9 mouse cellular contexts compared by ENCODE assay signal in the genomic region with DNA sequence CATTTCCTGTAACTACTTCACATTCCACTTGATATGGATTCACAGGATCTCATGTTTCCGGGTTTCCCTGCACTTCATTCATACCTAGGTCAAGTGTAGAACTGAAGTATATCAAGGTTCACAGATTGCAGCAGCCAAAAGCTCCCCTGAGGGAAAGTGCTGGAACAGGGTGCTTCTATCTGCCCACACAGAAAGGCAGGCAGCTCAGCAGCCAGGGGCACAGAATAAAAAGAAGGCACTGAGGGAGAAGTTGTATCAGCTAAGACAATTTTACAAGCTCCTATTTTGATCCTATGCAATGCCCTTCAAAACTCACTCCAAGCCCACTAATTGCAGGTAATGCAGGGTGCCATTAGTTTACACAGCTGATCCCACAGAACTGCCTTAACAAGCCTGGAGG. TPM values are rescaled to one million over a fixed set of nuclear protein-coding genes. Genes with fewer than 3 reads are reported as not detected.
A peak's percentile ranks its signal among the peaks of the same experiment; 100 is the strongest.
DNase-seq lines count a peak whose midpoint lies in the region; ATAC-seq and TF ChIP-seq lines count a peak whose summit lies in the region.
"Had no signal": no experiment of that assay in that cellular context is flagged by ENCODE, and none has a peak within 500 bp of the region (broad histone marks: within the 10 kb centered on the region; RNA-seq: fewer than 3 reads in every experiment).

No protein-coding gene starts in this region.

- no peak for TF ChIP-seq CTCF in hindbrain, postnatal 0 days (IDR thresholded peaks at IDR 0.05; ENCODE audit: low read depth)

- H3K36me3 ChIP-seq in hindbrain, postnatal 0 days (ENCODE audit: insufficient read depth, low read length), result no peaks in the 10 kb centered on the region
- H3K36me3 ChIP-seq in hindbrain, embryonic 11.5 days (ENCODE audit: control insufficient read depth, insufficient read depth, low read length), result no peaks in the 10 kb centered on the region
- no peaks in the 10 kb centered on the region for H3K36me3 ChIP-seq in midbrain, embryonic 12.5 days
- no peaks in the 10 kb centered on the region for H3K36me3 ChIP-seq in midbrain, embryonic 14.5 days (ENCODE audit: control insufficient read depth, insufficient read depth, low read length)
- no peaks in the 10 kb centered on the region for H3K36me3 ChIP-seq in embryonic facial prominence, embryonic 15.5 days
- no peaks in the 10 kb centered on the region for H3K36me3 ChIP-seq in stomach, embryonic 16.5 days (ENCODE audit: control insufficient read depth, insufficient read depth, low read length)

- no peaks in the 10 kb centered on the region for H3K27me3 ChIP-seq in hindbrain, postnatal 0 days (ENCODE audit: insufficient read depth, low read length)
- no peaks in the 10 kb centered on the region for H3K27me3 ChIP-seq in hindbrain, embryonic 11.5 days (ENCODE audit: control insufficient read depth, insufficient read depth, low read length)
- H3K27me3 ChIP-seq in midbrain, embryonic 12.5 days, result no peaks in the 10 kb centered on the region
- H3K27me3 ChIP-seq in midbrain, embryonic 14.5 days (ENCODE audit: control insufficient read depth, insufficient read depth, low read length), result no peaks in the 10 kb centered on the region
- no peaks in the 10 kb centered on the region for H3K27me3 ChIP-seq in embryonic facial prominence, embryonic 15.5 days
- H3K27me3 ChIP-seq in stomach, embryonic 16.5 days (ENCODE audit: control insufficient read depth, insufficient read depth, low read length), result no peaks in the 10 kb centered on the region

- H3K4me1 ChIP-seq in hindbrain, postnatal 0 days (ENCODE audit: insufficient read depth, low read length), result peaks cover 7% of the 10 kb centered on the region
- H3K4me1 ChIP-seq in hindbrain, embryonic 11.5 days (replicated peaks; ENCODE audit: control insufficient read depth, insufficient read depth, low read length), result no peaks in the 10 kb centered on the region
- peaks cover 5% of the 10 kb centered on the region; the same call in 1 of the 2 replicates for H3K4me1 ChIP-seq in midbrain, embryonic 12.5 days
- 0 out of 2 replicates have a peak, but pooled peaks cover 8% of the 10 kb centered on the region for H3K4me1 ChIP-seq in midbrain, embryonic 14.5 days (ENCODE audit: control insufficient read depth, insufficient read depth, low read length)
- peaks cover 13% of the 10 kb centered on the region for H3K4me1 ChIP-seq in embryonic facial prominence, embryonic 15.5 days
- peaks cover 9% of the 10 kb centered on the region for H3K4me1 ChIP-seq in stomach, embryonic 16.5 days (ENCODE audit: control insufficient read depth, insufficient read depth, low read length)

- H3K4me2 ChIP-seq in hindbrain, postnatal 0 days (ENCODE audit: low read depth, low read length), result peak overlapping the region; percentile 62
- no peak overlapping the region for H3K4me2 ChIP-seq in hindbrain, embryonic 11.5 days (replicated peaks; ENCODE audit: low read depth, low read length)
- H3K4me2 ChIP-seq in midbrain, embryonic 12.5 days (replicated peaks), result 0 out of 2 replicates have a peak overlapping the region, but pooled peaks have one; percentile 5
- no peak overlapping the region for H3K4me2 ChIP-seq in midbrain, embryonic 14.5 days (ENCODE audit: low read length)
- H3K4me2 ChIP-seq in embryonic facial prominence, embryonic 15.5 days (replicated peaks), result peak overlapping the region; percentile 63; the same call in 1 of the 2 replicates
- H3K4me2 ChIP-seq in stomach, embryonic 16.5 days (ENCODE audit: low read depth, low read length), result peak overlapping the region; percentile 62

- DNase-seq in hindbrain, postnatal 0 days (ENCODE audit: low spot score), result no peak
- no peak for DNase-seq in hindbrain, embryonic 11.5 days (ENCODE audit: low spot score)
- no peak for DNase-seq in midbrain, embryonic 14.5 days
- DNase-seq: kidney, postnatal 25 days; spleen, adult 18-20 months had no signal

- H3K27ac ChIP-seq in hindbrain, postnatal 0 days, result no peak overlapping the region
- H3K27ac ChIP-seq in hindbrain, embryonic 11.5 days (ENCODE audit: low read depth, low read length), result no peak overlapping the region
- no peak overlapping the region for H3K27ac ChIP-seq in midbrain, embryonic 12.5 days (replicated peaks)
- H3K27ac ChIP-seq in midbrain, embryonic 14.5 days (replicated peaks; ENCODE audit: low read depth, low read length), result no peak overlapping the region
- no peak overlapping the region for H3K27ac ChIP-seq in embryonic facial prominence, embryonic 15.5 days (replicated peaks)
- H3K27ac ChIP-seq in stomach, embryonic 16.5 days (ENCODE audit: low read length), result peak overlapping the region; percentile 42; the same call in 1 of the 2 replicates

- H3K9me3 ChIP-seq in hindbrain, postnatal 0 days (ENCODE audit: low read length), result 0 out of 2 replicates have a peak, but pooled peaks cover 2% of the 10 kb centered on the region
- no peaks in the 10 kb centered on the region for H3K9me3 ChIP-seq in hindbrain, embryonic 11.5 days (ENCODE audit: control insufficient read depth, low read length)
- no peaks in the 10 kb centered on the region for H3K9me3 ChIP-seq in midbrain, embryonic 12.5 days
- no peaks in the 10 kb centered on the region for H3K9me3 ChIP-seq in midbrain, embryonic 14.5 days (ENCODE audit: control insufficient read depth, low read length)
- H3K9me3 ChIP-seq in embryonic facial prominence, embryonic 15.5 days (replicated peaks), result no peaks in the 10 kb centered on the region
- 0 out of 2 replicates have a peak, but pooled peaks cover 3% of the 10 kb centered on the region for H3K9me3 ChIP-seq in stomach, embryonic 16.5 days (replicated peaks; ENCODE audit: control insufficient read depth, low read length)

- peak overlapping the region; percentile 84; the same call in 1 of the 2 replicates for H3K4me3 ChIP-seq in hindbrain, postnatal 0 days (ENCODE audit: low read length)
- no peak overlapping the region for H3K4me3 ChIP-seq in hindbrain, embryonic 11.5 days (ENCODE audit: low read depth, low read length)
- no peak overlapping the region for H3K4me3 ChIP-seq in midbrain, embryonic 12.5 days
- H3K4me3 ChIP-seq in midbrain, embryonic 14.5 days (replicated peaks; ENCODE audit: low read depth, low read length), result no peak overlapping the region
- H3K4me3 ChIP-seq in embryonic facial prominence, embryonic 15.5 days (replicated peaks), result no peak overlapping the region
- H3K4me3 ChIP-seq in stomach, embryonic 16.5 days (replicated peaks; ENCODE audit: low read length), result peak overlapping the region; percentile 87

- H3K9ac ChIP-seq in hindbrain, postnatal 0 days (replicated peaks; ENCODE audit: low read length), result no peak overlapping the region
- H3K9ac ChIP-seq in hindbrain, embryonic 11.5 days (ENCODE audit: low read depth, low read length), result no peak overlapping the region
- no peak overlapping the region for H3K9ac ChIP-seq in midbrain, embryonic 12.5 days (replicated peaks)
- H3K9ac ChIP-seq in midbrain, embryonic 14.5 days (replicated peaks; ENCODE audit: low read length), result no peak overlapping the region
- no peak overlapping the region for H3K9ac ChIP-seq in embryonic facial prominence, embryonic 15.5 days
- peak overlapping the region; percentile 37 for H3K9ac ChIP-seq in stomach, embryonic 16.5 days (ENCODE audit: low read length)

- no peak for ATAC-seq in hindbrain, postnatal 0 days
- ATAC-seq in hindbrain, embryonic 11.5 days (ENCODE audit: low FRiP score), result no peak
- ATAC-seq in midbrain, embryonic 12.5 days (ENCODE audit: low FRiP score, low read depth), result no peak
- no peak for ATAC-seq in midbrain, embryonic 14.5 days (ENCODE audit: low FRiP score, low TSS enrichment)
- ATAC-seq in embryonic facial prominence, embryonic 15.5 days (ENCODE audit: insufficient number of reproducible peaks, low FRiP score, low TSS enrichment, low read depth), result no peak
- no peak for ATAC-seq in stomach, embryonic 16.5 days (ENCODE audit: insufficient read depth, low FRiP score)
- no peak for ATAC-seq in erythroblast, adult 5-6 weeks (replicated peaks; ENCODE audit: low FRiP score, poor library complexity, severe bottlenecking)

- WGBS in hindbrain, postnatal 0 days, result 84% methylated on average over 1 of the region's 1 CpGs
- 81% methylated on average over 1 of the region's 1 CpGs for WGBS in hindbrain, embryonic 11.5 days
- WGBS in midbrain, embryonic 12.5 days, result 86% methylated on average over 1 of the region's 1 CpGs
- 90% methylated on average over 1 of the region's 1 CpGs for WGBS in midbrain, embryonic 14.5 days
- WGBS in embryonic facial prominence, embryonic 15.5 days, result 31% methylated on average over 1 of the region's 1 CpGs
- WGBS in stomach, embryonic 16.5 days, result 36% methylated on average over 1 of the region's 1 CpGs

RNA-seq across cellular contexts. Expression of a gene that starts 2.0 kb away (rescaled TPM):
- 34.8 and 55.1 TPM in 2 replicates for total RNA-seq in hindbrain, postnatal 0 days (2014; rRNA removed)
- polyA plus RNA-seq in hindbrain, postnatal 0 days (2015; fragmentation: Nextera tagmentation; extraction: Ambion mirVana), result 116 and 122 TPM in 2 replicates
- polyA plus RNA-seq in hindbrain, embryonic 11.5 days (2014; fragmentation: Nextera tagmentation; extraction: Ambion mirVana), result 34.0 and 35.5 TPM in 2 replicates
- 25.4 and 31.4 TPM in 2 replicates for polyA plus RNA-seq in midbrain, embryonic 12.5 days (2016; fragmentation: Nextera tagmentation; extraction: Ambion mirVana)
- 69.3 and 73.7 TPM in 2 replicates for polyA plus RNA-seq in midbrain, embryonic 14.5 days (2014; fragmentation: Nextera tagmentation; extraction: Ambion mirVana)
- polyA plus RNA-seq in embryonic facial prominence, embryonic 15.5 days (2015; fragmentation: Nextera tagmentation; extraction: Ambion mirVana), result 59.1 and 61.6 TPM in 2 replicates
- 82.2 and 90.1 TPM in 2 replicates for polyA plus RNA-seq in stomach, embryonic 16.5 days (2015; fragmentation: Nextera tagmentation; extraction: Ambion mirVana)
- total RNA-seq in erythroblast, adult 5-6 weeks (2015; ENCODE audit: low replicate concordance), result 4.0 and 6.1 TPM in 2 replicates
- 5.4 and 9.1 TPM in 2 replicates for total RNA-seq in erythroblast, adult 5-6 weeks (2017; ENCODE audit: low replicate concordance)

Comparison
In these comparisons a context has a peak if more than half of its experiments do, and no peak if none do; other contexts are left out.
1. H3K4me2 ChIP-seq: peak in hindbrain, postnatal 0 days (single experiment), midbrain, embryonic 12.5 days (single experiment), embryonic facial prominence, embryonic 15.5 days (single experiment) and stomach, embryonic 16.5 days (single experiment); none in hindbrain, embryonic 11.5 days (single experiment) and midbrain, embryonic 14.5 days (single experiment).
2. H3K4me3 ChIP-seq: peak in hindbrain, postnatal 0 days (single experiment) and stomach, embryonic 16.5 days (single experiment); none in hindbrain, embryonic 11.5 days (single experiment), midbrain, embryonic 12.5 days (single experiment), midbrain, embryonic 14.5 days (single experiment) and embryonic facial prominence, embryonic 15.5 days (single experiment).